Mouse (Mus musculus) embryonic fibroblast, embryonic 13.5 days (primary cell): ENCODE measurements at regions not wholly inside any gene's neighbourhood (a gene's known extent, or its start where the extent isn't known, plus 50 kb on each side); places are given as distances from the start of the nearest gene placed in this dataset.

ENCODE experiments used
- CTCF ChIP-seq: IDR thresholded peaks from 2 replicates; pipeline ENCODE4 v1.5.1; 2011; ENCODE audit warnings: mild to moderate bottlenecking, control low read depth, low read length, moderate library complexity, borderline replicate concordance; ENCODE audit not compliant: insufficient read depth
- POLR2A ChIP-seq: IDR thresholded peaks from 2 replicates; pipeline ENCODE4 v1.6.1; 2011; ENCODE audit warnings: low read depth, mild to moderate bottlenecking, control low read depth, low read length, moderate library complexity

- TF ChIP-seq POLR2A = no peak
- no peak for TF ChIP-seq CTCF
Observed at GRCm38 (mm10) chr4:33720972-33721371, 203.4 kb upstream of the Cnr1 start.
